Mouse (Mus musculus) liver, adult 2 months (tissue): ENCODE measurements around the gene Txnip. TPM values are rescaled to one million over a fixed set of nuclear protein-coding genes. Genes with fewer than 3 reads are reported as not detected.

Source experiments
- DNase-seq: peaks from one replicate; pipeline ENCODE4 v3.0.0-alpha.2; 2011; ENCODE audit warnings: low read depth, low spot score; ENCODE audit errors: extremely low read depth
- H3K27ac ChIP-seq: fragments of 200-500 bp; replicated peaks from 2 replicates; pipeline ENCODE4 v1.5.1; 2012; ENCODE audit warnings: low read depth, mild to moderate bottlenecking, control low read depth, inconsistent platforms, low read length; ENCODE audit not compliant: insufficient read depth
- H3K27me3 ChIP-seq: fragments of 200-500 bp; 2 replicates; pipeline ENCODE4 v1.6.1; 2012; ENCODE audit warnings: mild to moderate bottlenecking, moderate library complexity, low read length, inconsistent platforms; ENCODE audit not compliant: control insufficient read depth, insufficient read depth
- H3K36me3 ChIP-seq: fragments of 200-500 bp; 2 replicates; pipeline ENCODE4 v1.6.1; 2012; ENCODE audit warnings: low read length, inconsistent platforms; ENCODE audit not compliant: control insufficient read depth, insufficient read depth
- H3K4me1 ChIP-seq: fragments of 200-500 bp; 2 replicates; pipeline ENCODE4 v1.6.1; 2011; ENCODE audit warnings: low read length; ENCODE audit not compliant: control insufficient read depth, insufficient read depth
- H3K4me3 ChIP-seq: fragments of 200-500 bp; 2 replicates; pipeline ENCODE4 v1.5.1; 2011; ENCODE audit warnings: low read depth, mild to moderate bottlenecking, control low read depth, low read length, moderate library complexity; ENCODE audit not compliant: insufficient read depth
- H3K79me2 ChIP-seq: fragments of 200-500 bp; 2 replicates; pipeline ENCODE4 v1.6.1; 2012; ENCODE audit warnings: inconsistent platforms, mild to moderate bottlenecking, low read length, moderate library complexity; ENCODE audit not compliant: control insufficient read depth, insufficient read depth
- H3K9ac ChIP-seq: fragments of 200-500 bp; 2 replicates; pipeline ENCODE4 v1.6.1; 2012; ENCODE audit warnings: low read depth, mild to moderate bottlenecking, control low read depth, inconsistent platforms, low read length
- CTCF ChIP-seq: fragments of 200-500 bp; IDR thresholded peaks from 2 replicates; pipeline ENCODE4 v1.5.1; 2011; ENCODE audit warnings: low read depth, low read length, control low read depth
- POLR2A ChIP-seq: fragments of 200-500 bp; IDR thresholded peaks from 2 replicates; pipeline ENCODE4 v1.6.1; 2011; ENCODE audit warnings: low read length, control low read depth; ENCODE audit not compliant: insufficient read depth; ENCODE audit errors: extremely low read depth
- WGBS: fragments of 180-500 bp; shearing (Covaris S2); methylation state at CpG from one replicate; pipeline ENCODE4 v1.1.7; 2018; 5-methylcytosine and 5-hydroxymethylcytosine counted together
- polyA plus RNA-seq: library from polyadenylated mRNA; depleted of rRNA; stranded (reverse); fragments of >200 nt; gene quantifications from 2 replicates; pipeline ENCODE4 v1.2.3, GENCODE M21; 2012
- total RNA-seq: library from RNA; depleted of rRNA; stranded (reverse); fragments of >200 nt; gene quantifications from 2 replicates; pipeline ENCODE4 v1.2.3, GENCODE M21; 2014

Gene Txnip
- total and polyA plus RNA-seq, 2 experiments, result 74.3 to 159 TPM

DNA sequence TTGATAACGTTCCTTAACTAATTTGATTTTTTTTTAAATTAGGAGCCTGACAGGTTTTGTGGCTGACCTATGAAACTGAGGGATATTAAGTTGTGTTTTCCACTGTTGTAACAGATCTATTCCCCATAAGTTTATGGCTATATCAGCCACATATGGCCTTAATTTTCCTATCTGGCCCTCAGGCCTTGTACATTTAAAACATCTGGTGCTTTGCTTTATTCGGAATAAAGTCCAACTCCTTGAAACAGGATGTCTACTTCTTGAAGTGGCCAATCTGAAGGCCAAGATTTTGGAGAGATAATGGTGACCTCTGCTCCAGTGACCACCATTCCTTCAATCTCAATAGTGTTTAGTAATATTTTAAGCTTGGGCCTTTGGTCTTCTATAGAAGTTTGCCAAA is 18.4 kb upstream of the Txnip start:
- Histone ChIP-seq H3K79me2 (no peaks in the 10 kb centered on the region), H3K27me3 (no peaks in the 10 kb centered on the region), H3K4me3 (no peak overlapping the region), H3K9ac (no peak overlapping the region), H3K36me3 (no peaks in the 10 kb centered on the region), H3K27ac (no peak overlapping the region), H3K4me1 (peaks cover 2% of the 10 kb centered on the region; the same call in 1 of the 2 replicates)
- WGBS, result 84% methylated on average over 2 of the region's 2 CpGs
- DNase-seq, result no peak
- no peak for TF ChIP-seq CTCF
- TF ChIP-seq POLR2A, result no peak

DNA sequence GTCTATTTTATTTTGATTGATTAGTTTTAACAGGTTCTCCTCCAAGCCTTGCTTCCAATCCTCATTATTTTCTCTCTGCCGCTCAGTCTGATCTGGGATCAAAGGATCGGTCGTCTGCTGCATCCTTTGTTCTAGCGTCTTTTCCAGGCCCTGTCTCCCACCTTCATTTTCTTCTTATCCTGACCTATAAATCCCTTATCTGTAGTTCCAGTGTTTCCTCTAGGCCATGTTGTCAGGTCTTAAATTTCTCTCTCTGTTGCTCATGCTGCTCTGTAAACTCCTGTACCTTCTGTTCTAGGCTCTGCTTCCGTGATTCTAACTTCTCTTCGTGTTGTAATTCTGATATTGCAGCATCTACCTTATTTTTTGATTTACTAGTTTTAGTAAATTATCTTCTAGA is 17.0 kb upstream of the Txnip start:
- WGBS, result 58% methylated on average over 6 of the region's 6 CpGs
- Histone ChIP-seq H3K36me3 (no peaks in the 10 kb centered on the region), H3K4me1 (peaks cover 2% of the 10 kb centered on the region; the same call in 1 of the 2 replicates), H3K9ac (no peak overlapping the region), H3K27ac (no peak overlapping the region), H3K4me3 (no peak overlapping the region), H3K27me3 (no peaks in the 10 kb centered on the region), H3K79me2 (no peaks in the 10 kb centered on the region)
- DNase-seq, result no peak
- TF ChIP-seq POLR2A (no peak), CTCF (no peak)

GRCm38 (mm10) chr3:96541328-96542078 is 16.3 kb upstream of the Txnip start:
- DNase-seq, result peak; percentile 88
- H3K27me3 ChIP-seq, result no peaks in the 10 kb centered on the region
- H3K4me1 ChIP-seq, result peaks cover 2% of the 10 kb centered on the region; the same call in 1 of the 2 replicates
- WGBS, result 15% methylated on average over 14 of the region's 14 CpGs
- peak overlapping the region; percentile 20 for H3K27ac ChIP-seq
- peak overlapping the region; percentile 73 for H3K9ac ChIP-seq
- no peak overlapping the region; the same call in 1 of the 2 replicates for H3K4me3 ChIP-seq
- no peak for TF ChIP-seq CTCF
- TF ChIP-seq POLR2A, result no peak
- no peaks in the 10 kb centered on the region for H3K36me3 ChIP-seq
- no peaks in the 10 kb centered on the region for H3K79me2 ChIP-seq

DNA sequence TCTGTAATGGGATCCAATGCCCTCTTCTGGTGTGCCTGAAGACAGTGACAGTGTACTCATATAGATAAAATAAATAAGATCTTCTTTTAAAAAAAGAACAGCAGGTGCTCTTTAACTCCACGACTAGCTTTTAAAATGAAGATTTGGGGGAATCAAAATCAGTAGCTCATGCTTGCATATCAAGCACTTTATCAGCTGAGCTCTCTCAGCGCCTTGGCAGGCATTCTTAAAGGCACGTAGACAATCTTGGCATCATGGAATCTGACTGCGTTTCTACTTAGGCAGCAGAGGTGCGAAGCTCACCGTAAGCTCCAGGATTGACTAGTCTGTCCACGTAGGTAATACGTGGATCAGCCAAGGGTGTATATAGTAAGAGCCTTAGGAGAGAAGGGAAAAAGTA is 15.2 kb upstream of the Txnip start:
- 91% methylated on average over 8 of the region's 8 CpGs for WGBS
- no peaks in the 10 kb centered on the region for H3K27me3 ChIP-seq
- no peak overlapping the region for H3K9ac ChIP-seq

DNA sequence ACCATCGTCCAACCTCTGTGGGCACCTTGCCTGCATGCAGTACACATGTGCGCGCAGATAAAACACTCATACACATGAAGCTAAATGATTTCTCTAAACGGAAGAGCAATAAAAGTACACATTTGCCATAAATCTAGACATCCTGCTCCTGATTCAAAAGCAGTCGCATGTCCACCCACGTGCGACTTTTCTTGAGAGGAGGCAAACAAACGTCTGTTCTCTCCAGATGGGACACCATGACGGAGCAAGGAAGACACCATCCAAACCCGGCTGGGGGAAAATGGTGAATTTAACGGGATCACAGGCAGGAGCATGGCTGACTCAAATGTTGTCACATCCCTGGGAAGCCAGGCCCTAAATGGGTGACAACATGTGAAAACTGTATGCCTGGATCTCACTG is 14.4 kb upstream of the Txnip start:
- Histone ChIP-seq H3K4me3 (no peak overlapping the region), H3K27me3 (no peaks in the 10 kb centered on the region), H3K9ac (no peak overlapping the region), H3K36me3 (no peaks in the 10 kb centered on the region), H3K27ac (no peak overlapping the region), H3K4me1 (peaks cover 6% of the 10 kb centered on the region; the same call in 1 of the 2 replicates), H3K79me2 (no peaks in the 10 kb centered on the region)
- DNase-seq, result no peak
- WGBS, result 91% methylated on average over 11 of the region's 11 CpGs
- TF ChIP-seq CTCF, result no peak
- no peak for TF ChIP-seq POLR2A

More for the DNA sequence above, 15.2 kb upstream of the Txnip start:
- peaks cover 3% of the 10 kb centered on the region; the same call in 1 of the 2 replicates for H3K4me1 ChIP-seq
- no peak overlapping the region for H3K4me3 ChIP-seq
- DNase-seq, result no peak
- H3K27ac ChIP-seq, result no peak overlapping the region
- no peaks in the 10 kb centered on the region for H3K79me2 ChIP-seq
- TF ChIP-seq CTCF, result no peak
- no peak for TF ChIP-seq POLR2A
- H3K36me3 ChIP-seq, result no peaks in the 10 kb centered on the region

GRCm38 (mm10) chr3:96545565-96545964 is 12.2 kb upstream of the Txnip start:
- Histone ChIP-seq H3K9ac (no peak overlapping the region), H3K4me3 (no peak overlapping the region)
- WGBS, result 14% methylated on average over 1 of the region's 1 CpGs

More at GRCm38 (mm10) chr3:96545565-96545964, 12.2 kb upstream of the Txnip start:
- Histone ChIP-seq H3K79me2 (no peaks in the 10 kb centered on the region), H3K27me3 (no peaks in the 10 kb centered on the region), H3K36me3 (no peaks in the 10 kb centered on the region), H3K4me1 (peaks cover 6% of the 10 kb centered on the region; the same call in 1 of the 2 replicates), H3K27ac (no peak overlapping the region)
- no peak for DNase-seq
- TF ChIP-seq POLR2A, result no peak
- no peak for TF ChIP-seq CTCF
